Mouse (Mus musculus) embryonic facial prominence, embryonic 10.5 days (tissue): ENCODE measurements at regions not wholly inside any gene's neighbourhood (a gene's known extent, or its start where the extent isn't known, plus 50 kb on each side); places are given as distances from the start of the nearest gene placed in this dataset.
A peak's percentile ranks its signal among the peaks of the same experiment; 100 is the strongest.

ENCODE experiments used
- DNase-seq: peaks from one replicate; pipeline ENCODE4 v3.0.0-alpha.2; 2017; ENCODE audit warnings: low spot score
- H3K27ac ChIP-seq: fragments of 300-500 bp; sonication (generic); replicated peaks from 2 replicates; pipeline ENCODE4 v1.5.1; 2016; ENCODE audit warnings: mild to moderate bottlenecking
- H3K27me3 ChIP-seq: fragments of 300-500 bp; sonication (generic); replicated peaks from 2 replicates; pipeline ENCODE4 v1.6.1; 2016; ENCODE audit warnings: low read depth, mild to moderate bottlenecking; ENCODE audit not compliant: poor library complexity, severe bottlenecking
- H3K36me3 ChIP-seq: fragments of 300-500 bp; sonication (generic); replicated peaks from 2 replicates; pipeline ENCODE4 v1.6.1; 2016; ENCODE audit warnings: mild to moderate bottlenecking, moderate library complexity
- H3K4me1 ChIP-seq: fragments of 300-500 bp; sonication (generic); 2 replicates; pipeline ENCODE4 v1.6.1; 2016
- H3K4me3 ChIP-seq: fragments of 300-500 bp; sonication (generic); 2 replicates; pipeline ENCODE4 v1.5.1; 2016; ENCODE audit warnings: mild to moderate bottlenecking, moderate library complexity
- H3K9me3 ChIP-seq: fragments of 300-500 bp; sonication (generic); 2 replicates; pipeline ENCODE4 v1.6.1; 2016; ENCODE audit warnings: mild to moderate bottlenecking
- WGBS: fragments of 180-500 bp; shearing (Covaris S2); methylation state at CpG from one replicate; pipeline ENCODE4 v1.1.7; 2016; 5-methylcytosine and 5-hydroxymethylcytosine counted together

GRCm38 (mm10) chr8:8044926-8045325, 616.1 kb downstream of the Efnb2 start:
- Histone ChIP-seq H3K9me3 (no peaks in the 10 kb centered on the region), H3K4me1 (no peaks in the 10 kb centered on the region), H3K4me3 (no peak overlapping the region), H3K27ac (no peak overlapping the region), H3K27me3 (0 out of 2 replicates have a peak, but pooled peaks cover 10% of the 10 kb centered on the region), H3K36me3 (no peaks in the 10 kb centered on the region)
- DNase-seq, result no peak
- WGBS, result 44% methylated on average over 1 of the region's 1 CpGs

GRCm38 (mm10) chr8:8044296-8044695, 616.7 kb downstream of the Efnb2 start:
- Histone ChIP-seq H3K4me1 (no peaks in the 10 kb centered on the region), H3K36me3 (no peaks in the 10 kb centered on the region), H3K4me3 (no peak overlapping the region), H3K27me3 (0 out of 2 replicates have a peak, but pooled peaks cover 10% of the 10 kb centered on the region), H3K27ac (no peak overlapping the region), H3K9me3 (no peaks in the 10 kb centered on the region)
- DNase-seq, result no peak
- WGBS, result 86% methylated on average over 2 of the region's 2 CpGs

- Histone ChIP-seq H3K4me1 (peaks cover 4% of the 10 kb centered on the region), H3K27me3 (peaks cover 10% of the 10 kb centered on the region), H3K27ac (no peak overlapping the region), H3K9me3 (no peaks in the 10 kb centered on the region), H3K36me3 (no peaks in the 10 kb centered on the region), H3K4me3 (no peak overlapping the region)
- peak; percentile 50 for DNase-seq
- 13% methylated on average over 1 of the region's 1 CpGs for WGBS
These were observed 623.1 kb downstream of the Efnb2 start for GRCm38 (mm10) chr8:8037929-8038328.

GRCm38 (mm10) chr8:8011151-8011550, 649.9 kb downstream of the Efnb2 start:
- H3K27me3 ChIP-seq, result no peaks in the 10 kb centered on the region
- no peak overlapping the region for H3K4me3 ChIP-seq
- H3K27ac ChIP-seq, result no peak overlapping the region
- no peaks in the 10 kb centered on the region for H3K36me3 ChIP-seq
- WGBS, result 81% methylated on average over 4 of the region's 4 CpGs
- no peak for DNase-seq
- H3K4me1 ChIP-seq, result no peaks in the 10 kb centered on the region
- H3K9me3 ChIP-seq, result no peaks in the 10 kb centered on the region

- H3K9me3 ChIP-seq, result no peaks in the 10 kb centered on the region
- no peaks in the 10 kb centered on the region for H3K4me1 ChIP-seq
- H3K27ac ChIP-seq, result no peak overlapping the region
- H3K27me3 ChIP-seq, result no peaks in the 10 kb centered on the region
- no peaks in the 10 kb centered on the region for H3K36me3 ChIP-seq
- H3K4me3 ChIP-seq, result no peak overlapping the region
- 61% methylated on average over 2 of the region's 2 CpGs for WGBS
- DNase-seq, result no peak
These were observed 666.1 kb downstream of the Efnb2 start for GRCm38 (mm10) chr8:7994905-7995304.

- Histone ChIP-seq H3K4me3 (no peak overlapping the region), H3K9me3 (no peaks in the 10 kb centered on the region), H3K4me1 (no peaks in the 10 kb centered on the region), H3K36me3 (no peaks in the 10 kb centered on the region), H3K27me3 (no peaks in the 10 kb centered on the region), H3K27ac (no peak overlapping the region)
- DNase-seq, result no peak
- WGBS, result 89% methylated on average over 3 of the region's 3 CpGs
These were observed 672.2 kb downstream of the Efnb2 start for GRCm38 (mm10) chr8:7988820-7989219.

GRCm38 (mm10) chr8:7977020-7977419, 684.0 kb downstream of the Efnb2 start:
- peak; percentile 18 for DNase-seq
- Histone ChIP-seq H3K4me1 (peaks cover 6% of the 10 kb centered on the region; the same call in 1 of the 2 replicates), H3K9me3 (no peaks in the 10 kb centered on the region), H3K36me3 (no peaks in the 10 kb centered on the region), H3K4me3 (no peak overlapping the region), H3K27ac (no peak overlapping the region), H3K27me3 (no peaks in the 10 kb centered on the region)
- WGBS, result 73% methylated on average over 6 of the region's 6 CpGs

GRCm38 (mm10) chr8:7973791-7974190, 687.3 kb downstream of the Efnb2 start:
- Histone ChIP-seq H3K27ac (no peak overlapping the region), H3K4me3 (no peak overlapping the region), H3K36me3 (no peaks in the 10 kb centered on the region), H3K27me3 (no peaks in the 10 kb centered on the region), H3K9me3 (no peaks in the 10 kb centered on the region), H3K4me1 (peaks cover 6% of the 10 kb centered on the region; the same call in 1 of the 2 replicates)
- DNase-seq, result no peak
- WGBS, result 85% methylated on average over 4 of the region's 4 CpGs

GRCm38 (mm10) chr8:7964276-7964675, 696.8 kb downstream of the Efnb2 start:
- H3K27ac ChIP-seq, result no peak overlapping the region
- H3K4me3 ChIP-seq, result no peak overlapping the region
- WGBS, result 66% methylated on average over 2 of the region's 2 CpGs
- no peak for DNase-seq
- no peaks in the 10 kb centered on the region for H3K36me3 ChIP-seq
- no peaks in the 10 kb centered on the region for H3K9me3 ChIP-seq
- H3K4me1 ChIP-seq, result peaks cover 9% of the 10 kb centered on the region
- H3K27me3 ChIP-seq, result no peaks in the 10 kb centered on the region

- no peak overlapping the region for H3K27ac ChIP-seq
- no peak for DNase-seq
- H3K9me3 ChIP-seq, result no peaks in the 10 kb centered on the region
- no peaks in the 10 kb centered on the region for H3K36me3 ChIP-seq
- no peaks in the 10 kb centered on the region for H3K4me1 ChIP-seq
- no peaks in the 10 kb centered on the region for H3K27me3 ChIP-seq
- H3K4me3 ChIP-seq, result no peak overlapping the region
These were observed 704.3 kb downstream of the Efnb2 start for GRCm38 (mm10) chr8:7956745-7957144.

- Histone ChIP-seq H3K4me3 (no peak overlapping the region), H3K4me1 (no peaks in the 10 kb centered on the region), H3K36me3 (no peaks in the 10 kb centered on the region), H3K27ac (no peak overlapping the region), H3K9me3 (no peaks in the 10 kb centered on the region), H3K27me3 (no peaks in the 10 kb centered on the region)
- 94% methylated on average over 3 of the region's 3 CpGs for WGBS
- DNase-seq, result no peak
These were observed 706.2 kb downstream of the Efnb2 start for GRCm38 (mm10) chr8:7954851-7955250.

GRCm38 (mm10) chr8:7945966-7946775, 714.9 kb downstream of the Efnb2 start:
- Histone ChIP-seq H3K36me3 (no peaks in the 10 kb centered on the region), H3K27ac (no peak overlapping the region), H3K4me1 (no peaks in the 10 kb centered on the region), H3K27me3 (no peaks in the 10 kb centered on the region), H3K4me3 (no peak overlapping the region), H3K9me3 (no peaks in the 10 kb centered on the region)
- DNase-seq, result no peak
- 87% methylated on average over 10 of the region's 10 CpGs for WGBS

GRCm38 (mm10) chr8:7936596-7936995, 724.4 kb downstream of the Efnb2 start:
- Histone ChIP-seq H3K27ac (no peak overlapping the region), H3K27me3 (no peaks in the 10 kb centered on the region), H3K4me1 (no peaks in the 10 kb centered on the region), H3K9me3 (no peaks in the 10 kb centered on the region), H3K4me3 (no peak overlapping the region), H3K36me3 (no peaks in the 10 kb centered on the region)
- no peak for DNase-seq
- WGBS, result 91% methylated on average over 2 of the region's 2 CpGs
